Mouse (Mus musculus): Measurements from ENCODE around the gene Evx1. TPM values are rescaled to one million over a fixed set of nuclear protein-coding genes. Genes with fewer than 3 reads are reported as not detected.

Gene Evx1
- polyA plus RNA-seq, 1 experiment from 2014 or later: not detected

DNA sequence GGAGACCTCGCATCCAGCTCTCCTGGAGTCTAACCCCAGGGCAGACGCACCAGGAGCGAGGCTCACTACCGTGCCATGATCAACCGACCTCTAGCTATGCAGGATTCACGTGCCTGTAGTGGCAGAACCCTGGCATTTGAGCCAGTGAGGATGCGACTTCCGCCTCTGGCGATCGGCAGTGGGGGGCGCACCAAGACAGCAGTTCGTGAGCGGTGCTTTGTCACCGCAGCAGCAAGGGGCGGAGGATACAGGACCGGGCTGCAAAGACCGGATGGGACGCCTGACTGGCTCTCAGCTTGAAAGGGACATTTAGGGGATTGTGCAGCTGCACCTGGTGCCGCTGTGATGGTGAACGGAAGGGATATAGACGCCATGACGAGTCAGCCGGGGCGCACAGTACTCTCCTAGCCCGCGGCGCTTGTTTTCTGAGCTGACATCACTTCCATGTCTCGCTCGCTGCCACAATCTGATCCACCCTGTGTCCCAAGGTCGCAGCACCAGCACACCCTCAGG is 7.4 kb upstream of the Evx1 start:
- H3K27me3 ChIP-seq (ENCODE audit: control insufficient read depth, insufficient read depth, low read length): peaks cover 63% of the 10 kb centered on the region
- WGBS: under 1% methylated on average over 30 of the region's 30 CpGs
- peak overlapping the region; percentile 54 for H3K4me3 ChIP-seq (replicated peaks; ENCODE audit: low read length)
- peaks cover 7% of the 10 kb centered on the region; the same call in 1 of the 2 replicates for H3K4me1 ChIP-seq (ENCODE audit: control insufficient read depth, insufficient read depth, low read length)
- H3K36me3 ChIP-seq (ENCODE audit: control insufficient read depth, insufficient read depth, low read length): no peaks in the 10 kb centered on the region
- H3K9ac ChIP-seq (ENCODE audit: low read length): peak overlapping the region; percentile 55
- H3K4me2 ChIP-seq (ENCODE audit: low read depth, low read length): peak overlapping the region; percentile 81
- no peak overlapping the region for H3K27ac ChIP-seq (ENCODE audit: low read length)
- no peaks in the 10 kb centered on the region for H3K9me3 ChIP-seq (replicated peaks; ENCODE audit: control insufficient read depth, low read length)
- ATAC-seq (ENCODE audit: insufficient read depth, low FRiP score): peak; percentile 76; the same call in 1 of the 2 replicates

DNA sequence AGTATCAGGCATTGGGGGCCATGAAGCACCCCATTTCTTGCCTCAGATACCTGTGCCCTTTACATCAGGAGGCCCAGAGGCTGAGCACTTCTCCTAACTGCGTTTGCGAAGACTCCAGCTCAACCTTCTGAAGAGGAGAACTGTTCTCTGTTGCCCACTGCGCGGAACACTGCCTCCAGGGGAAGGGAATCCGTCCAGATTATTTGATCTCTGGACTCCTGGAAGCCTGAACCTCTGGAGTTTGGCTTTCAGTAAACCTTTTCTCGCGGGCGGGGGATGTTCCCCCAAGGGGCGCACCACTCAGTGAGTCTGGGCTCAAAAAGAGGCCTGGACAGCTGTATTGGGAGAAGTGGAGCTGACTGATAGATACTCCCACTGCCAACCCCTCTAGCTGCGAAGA is 3.5 kb upstream of the Evx1 start:
- no peak overlapping the region for H3K27ac ChIP-seq (ENCODE audit: low read length)
- H3K4me1 ChIP-seq (ENCODE audit: control insufficient read depth, insufficient read depth, low read length): peaks cover 7% of the 10 kb centered on the region; the same call in 1 of the 2 replicates
- no peak overlapping the region for H3K4me3 ChIP-seq (replicated peaks; ENCODE audit: low read length)
- no peaks in the 10 kb centered on the region for H3K36me3 ChIP-seq (ENCODE audit: control insufficient read depth, insufficient read depth, low read length)
- peaks cover 87% of the 10 kb centered on the region for H3K27me3 ChIP-seq (ENCODE audit: control insufficient read depth, insufficient read depth, low read length)
- WGBS: 38% methylated on average over 10 of the region's 10 CpGs
- no peak overlapping the region for H3K4me2 ChIP-seq (ENCODE audit: low read depth, low read length)
- H3K9me3 ChIP-seq (replicated peaks; ENCODE audit: control insufficient read depth, low read length): no peaks in the 10 kb centered on the region
- ATAC-seq (ENCODE audit: insufficient read depth, low FRiP score): no peak
- no peak overlapping the region for H3K9ac ChIP-seq (ENCODE audit: low read length)

DNA sequence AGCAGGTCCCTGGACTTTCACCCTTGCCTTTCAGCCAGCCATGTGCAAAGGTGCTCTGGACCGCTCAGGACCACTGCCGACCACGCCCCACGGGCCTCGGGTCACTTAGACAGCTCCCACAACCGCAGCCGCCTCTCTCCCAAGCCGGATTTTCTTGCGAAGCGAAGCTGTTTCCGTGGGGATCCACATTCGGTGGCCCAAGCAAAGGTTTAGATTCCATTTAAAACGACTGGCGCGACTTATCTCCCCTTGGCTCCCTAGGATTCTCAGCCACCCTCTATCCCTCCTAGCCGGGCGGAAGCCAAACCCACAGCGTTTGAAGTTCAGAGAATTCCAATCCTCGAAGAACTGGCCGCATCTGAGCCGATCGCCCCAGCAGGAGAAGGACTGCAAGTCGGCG is 2.9 kb upstream of the Evx1 start:
- Histone ChIP-seq H3K9ac (ENCODE audit: low read length) (no peak overlapping the region), H3K4me3 (replicated peaks; ENCODE audit: low read length) (0 out of 2 replicates have a peak overlapping the region, but pooled peaks have one; percentile 3), H3K36me3 (ENCODE audit: control insufficient read depth, insufficient read depth, low read length) (no peaks in the 10 kb centered on the region), H3K4me2 (ENCODE audit: low read depth, low read length) (no peak overlapping the region; the same call in 1 of the 2 replicates), H3K27ac (ENCODE audit: low read length) (no peak overlapping the region), H3K4me1 (ENCODE audit: control insufficient read depth, insufficient read depth, low read length) (peaks cover 7% of the 10 kb centered on the region; the same call in 1 of the 2 replicates), H3K9me3 (replicated peaks; ENCODE audit: control insufficient read depth, low read length) (no peaks in the 10 kb centered on the region), H3K27me3 (ENCODE audit: control insufficient read depth, insufficient read depth, low read length) (peaks cover 89% of the 10 kb centered on the region)
- ATAC-seq (ENCODE audit: insufficient read depth, low FRiP score): no peak
- 2% methylated on average over 24 of the region's 24 CpGs for WGBS

GRCm38 (mm10) chr6:52311661-52312557 is 1.4 kb upstream of the Evx1 start:
- Histone ChIP-seq H3K27me3 (ENCODE audit: control insufficient read depth, insufficient read depth, low read length) (peaks cover 89% of the 10 kb centered on the region), H3K4me2 (ENCODE audit: low read depth, low read length) (no peak overlapping the region), H3K36me3 (ENCODE audit: control insufficient read depth, insufficient read depth, low read length) (no peaks in the 10 kb centered on the region), H3K9me3 (replicated peaks; ENCODE audit: control insufficient read depth, low read length) (no peaks in the 10 kb centered on the region), H3K27ac (ENCODE audit: low read length) (no peak overlapping the region), H3K9ac (ENCODE audit: low read length) (no peak overlapping the region), H3K4me3 (replicated peaks; ENCODE audit: low read length) (no peak overlapping the region), H3K4me1 (ENCODE audit: control insufficient read depth, insufficient read depth, low read length) (peaks cover 4% of the 10 kb centered on the region)
- 9% methylated on average over 6 of the region's 6 CpGs for WGBS
- no peak for ATAC-seq (ENCODE audit: insufficient read depth, low FRiP score)

DNA sequence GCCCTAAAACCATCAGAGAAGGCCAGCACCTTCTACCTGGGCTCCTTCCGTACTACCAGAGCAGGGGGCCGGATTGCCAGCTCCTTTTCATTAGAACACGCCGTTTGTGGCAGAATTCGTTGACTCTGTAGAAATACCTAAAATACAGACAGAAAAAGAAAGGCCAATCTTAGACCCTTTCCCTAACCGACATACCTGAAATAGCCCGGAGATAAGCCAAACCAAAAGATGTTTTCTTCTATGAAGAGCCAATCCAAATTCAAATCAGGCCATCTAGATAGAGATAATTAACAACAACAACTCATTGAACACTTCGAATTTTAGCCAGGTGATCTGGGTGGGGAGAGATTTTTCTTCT is 761 bp upstream of the Evx1 start:
- Histone ChIP-seq H3K4me2 (ENCODE audit: low read depth, low read length) (no peak overlapping the region), H3K4me1 (ENCODE audit: control insufficient read depth, insufficient read depth, low read length) (peaks cover 4% of the 10 kb centered on the region), H3K4me3 (replicated peaks; ENCODE audit: low read length) (no peak overlapping the region), H3K36me3 (ENCODE audit: control insufficient read depth, insufficient read depth, low read length) (no peaks in the 10 kb centered on the region), H3K27me3 (ENCODE audit: control insufficient read depth, insufficient read depth, low read length) (peaks cover 89% of the 10 kb centered on the region), H3K9ac (ENCODE audit: low read length) (no peak overlapping the region), H3K27ac (ENCODE audit: low read length) (no peak overlapping the region), H3K9me3 (replicated peaks; ENCODE audit: control insufficient read depth, low read length) (no peaks in the 10 kb centered on the region)
- no peak for ATAC-seq (ENCODE audit: insufficient read depth, low FRiP score)
- WGBS: 11% methylated on average over 8 of the region's 8 CpGs

GRCm38 (mm10) chr6:52314304-52315100 is 1.2 kb downstream of the Evx1 start:
- H3K27ac ChIP-seq (ENCODE audit: low read length): no peak overlapping the region
- H3K9me3 ChIP-seq (replicated peaks; ENCODE audit: control insufficient read depth, low read length): no peaks in the 10 kb centered on the region
- peaks cover 4% of the 10 kb centered on the region for H3K4me1 ChIP-seq (ENCODE audit: control insufficient read depth, insufficient read depth, low read length)
- H3K4me3 ChIP-seq (replicated peaks; ENCODE audit: low read length): no peak overlapping the region
- H3K27me3 ChIP-seq (ENCODE audit: control insufficient read depth, insufficient read depth, low read length): peaks cover 91% of the 10 kb centered on the region
- ATAC-seq (ENCODE audit: insufficient read depth, low FRiP score): no peak
- H3K36me3 ChIP-seq (ENCODE audit: control insufficient read depth, insufficient read depth, low read length): no peaks in the 10 kb centered on the region
- WGBS: 1% methylated on average over 27 of the region's 27 CpGs
- H3K9ac ChIP-seq (ENCODE audit: low read length): no peak overlapping the region
- no peak overlapping the region for H3K4me2 ChIP-seq (ENCODE audit: low read depth, low read length)

DNA sequence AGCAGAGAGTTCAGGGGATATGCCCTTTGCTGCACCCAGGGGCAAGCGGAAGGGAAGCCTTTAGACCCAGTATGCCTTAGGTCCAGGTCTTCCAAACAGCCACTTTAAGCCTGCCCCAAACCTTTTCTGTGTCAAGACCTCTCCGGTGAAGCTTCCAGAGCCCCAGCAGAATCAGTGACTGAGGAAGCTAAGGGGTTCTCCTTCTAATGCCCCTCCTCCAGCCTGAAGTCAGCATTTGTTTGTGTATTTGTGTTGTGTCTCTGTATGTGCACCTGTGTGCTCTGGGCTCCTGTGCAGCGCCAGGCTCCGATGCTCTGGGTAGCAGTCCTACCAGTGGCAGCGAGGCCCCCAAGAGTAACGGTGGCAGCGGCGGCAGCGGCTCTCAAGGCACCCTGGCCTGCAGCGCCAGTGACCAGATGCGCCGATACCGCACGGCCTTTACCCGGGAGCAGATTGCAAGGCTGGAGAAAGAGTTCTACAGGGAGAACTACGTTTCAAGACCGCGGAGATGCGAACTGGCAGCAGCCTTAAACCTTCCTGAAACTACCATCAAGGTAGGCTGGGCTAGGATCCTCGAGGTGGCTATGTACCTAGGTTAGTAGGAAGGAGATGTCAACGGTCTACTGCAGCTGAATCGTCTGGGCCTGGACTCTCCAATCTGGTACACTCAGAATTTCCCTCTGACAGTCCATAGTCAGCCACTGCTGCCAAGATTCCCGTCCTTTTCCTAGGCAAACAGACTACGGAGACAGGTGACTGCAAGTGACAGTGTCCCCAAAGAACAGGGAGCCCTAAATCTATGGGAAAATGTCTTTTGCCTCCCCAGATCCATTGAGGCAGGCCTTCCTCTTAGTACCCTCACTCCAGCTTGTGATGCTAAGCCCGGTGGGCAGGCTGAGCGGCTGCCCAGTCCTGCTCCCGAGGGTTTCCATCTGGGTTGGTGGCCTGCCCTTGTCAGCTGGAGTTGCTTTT is 2.4 kb downstream of the Evx1 start:
- Histone ChIP-seq H3K4me1 (ENCODE audit: control insufficient read depth, insufficient read depth, low read length) (peaks cover 4% of the 10 kb centered on the region), H3K27me3 (ENCODE audit: control insufficient read depth, insufficient read depth, low read length) (peaks cover 92% of the 10 kb centered on the region), H3K27ac (ENCODE audit: low read length) (no peak overlapping the region), H3K36me3 (ENCODE audit: control insufficient read depth, insufficient read depth, low read length) (no peaks in the 10 kb centered on the region), H3K9ac (ENCODE audit: low read length) (no peak overlapping the region), H3K4me2 (ENCODE audit: low read depth, low read length) (peak overlapping the region; percentile 59; the same call in 1 of the 2 replicates), H3K9me3 (replicated peaks; ENCODE audit: control insufficient read depth, low read length) (no peaks in the 10 kb centered on the region), H3K4me3 (replicated peaks; ENCODE audit: low read length) (peak overlapping the region; percentile 37)
- no peak for ATAC-seq (ENCODE audit: insufficient read depth, low FRiP score)
- 12% methylated on average over 27 of the region's 27 CpGs for WGBS

GRCm38 (mm10) chr6:52316413-52317184 is 3.3 kb downstream of the Evx1 start:
- Histone ChIP-seq H3K4me2 (ENCODE audit: low read depth, low read length) (peak overlapping the region; percentile 59), H3K4me3 (replicated peaks; ENCODE audit: low read length) (peak overlapping the region; percentile 37), H3K27me3 (ENCODE audit: control insufficient read depth, insufficient read depth, low read length) (peaks cover 90% of the 10 kb centered on the region), H3K9me3 (replicated peaks; ENCODE audit: control insufficient read depth, low read length) (no peaks in the 10 kb centered on the region), H3K27ac (ENCODE audit: low read length) (no peak overlapping the region), H3K36me3 (ENCODE audit: control insufficient read depth, insufficient read depth, low read length) (no peaks in the 10 kb centered on the region), H3K9ac (ENCODE audit: low read length) (peak overlapping the region; percentile 29; the same call in 1 of the 2 replicates), H3K4me1 (ENCODE audit: control insufficient read depth, insufficient read depth, low read length) (peaks cover 4% of the 10 kb centered on the region)
- 6% methylated on average over 81 of the region's 81 CpGs for WGBS
- no peak; the same call in 1 of the 2 replicates for ATAC-seq (ENCODE audit: insufficient read depth, low FRiP score)

All from stomach, embryonic 16.5 days (tissue).